ENCODE assay signal across 11 mouse cellular contexts in genomic region chr6:56732545-56732944, GRCm38 (mm10).
"Had no signal": no experiment of that assay in that cellular context is flagged by ENCODE, and none has a peak within 500 bp of the region (broad histone marks: within the 10 kb centered on the region; RNA-seq: fewer than 3 reads in every experiment).

No protein-coding gene starts in this region.

- H3K9ac ChIP-seq: limb, embryonic 13.5 days; liver, embryonic 14.5 days; neural tube, embryonic 12.5 days had no signal

- DNase-seq: kidney, adult 8-10 months; kidney, postnatal 36 days; left cerebral cortex, postnatal 4 days; lung, adult 18-20 months; lung, postnatal 36 days; midbrain, embryonic 14.5 days; thymus, postnatal 36 days had no signal

- H3K9me3 ChIP-seq: limb, embryonic 13.5 days; neural tube, embryonic 12.5 days had no signal

- H3K4me3 ChIP-seq: limb, embryonic 13.5 days; neural tube, embryonic 12.5 days had no signal

- H3K4me1 ChIP-seq: limb, embryonic 13.5 days; neural tube, embryonic 12.5 days had no signal

- H3K27ac ChIP-seq: kidney, postnatal 0 days; limb, embryonic 13.5 days; liver, embryonic 14.5 days; neural tube, embryonic 12.5 days had no signal

- H3K27me3 ChIP-seq: limb, embryonic 13.5 days; neural tube, embryonic 12.5 days had no signal

- H3K4me2 ChIP-seq: limb, embryonic 13.5 days; neural tube, embryonic 12.5 days had no signal
